Mouse (Mus musculus) thymus, adult 18-20 months (tissue): ENCODE data around the gene Phldb2.

ENCODE experiments used
- DNase-seq, 2 experiments: peaks; one replicate each; pipeline ENCODE4 v3.0.0; 2022; ENCODE audit warnings: mixed read lengths in 2 of 2

The Phldb2 gene

DNA sequence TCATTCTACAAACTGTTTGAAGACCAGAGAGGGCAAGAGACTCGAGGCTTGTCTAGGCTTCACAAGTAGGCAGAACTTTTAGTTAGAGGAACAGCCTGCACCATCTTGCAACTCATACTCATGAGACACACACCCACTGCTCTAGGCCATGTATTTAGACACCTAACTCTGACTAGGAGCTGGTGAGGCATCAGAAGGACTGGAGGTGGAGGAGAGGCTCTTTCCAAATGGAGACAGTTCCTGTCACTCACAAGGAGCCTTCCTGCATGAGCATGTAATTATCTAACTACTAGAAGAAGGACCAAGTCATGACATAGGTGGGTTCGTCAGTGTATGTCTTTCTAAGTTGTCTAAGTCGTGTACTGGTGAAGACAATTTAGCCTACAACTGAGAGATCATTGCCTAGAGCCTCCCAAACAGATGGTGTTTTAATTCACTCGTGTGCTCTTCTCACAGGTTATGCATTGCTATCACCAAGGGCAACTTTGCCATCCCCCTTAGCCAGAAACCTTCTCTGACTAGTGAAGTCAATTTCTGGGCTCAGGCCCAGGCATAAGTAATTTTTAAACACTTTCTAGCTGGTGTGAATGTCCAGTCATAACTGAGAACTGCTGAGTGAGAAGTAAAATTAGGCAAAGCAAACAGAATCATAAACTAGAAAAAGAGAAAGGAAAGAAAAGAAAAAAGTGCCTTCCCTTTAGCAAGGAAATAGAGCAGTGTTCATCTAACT lies 62.8 kb downstream of the Phldb2 start:
- no peak for DNase-seq

DNA sequence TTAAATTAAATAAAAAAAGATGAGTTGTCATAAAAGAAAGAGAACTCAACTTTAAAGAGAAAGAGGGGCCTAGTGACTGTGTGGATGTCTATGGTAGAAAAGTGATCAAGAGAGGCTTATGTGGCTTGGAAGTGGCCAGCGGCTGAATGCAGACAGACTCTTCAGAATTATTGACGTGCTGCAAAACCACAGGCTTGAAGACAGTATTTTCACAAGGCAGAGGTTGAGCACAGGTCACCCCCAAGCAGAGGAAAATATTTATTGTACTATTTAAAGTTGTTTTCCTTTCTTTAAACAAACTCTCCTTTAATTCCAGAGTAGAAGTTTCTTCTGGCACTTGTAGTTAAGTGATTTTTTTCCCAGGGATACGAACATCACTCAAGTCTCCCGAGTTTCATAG lies 63.8 kb downstream of the Phldb2 start:
- DNase-seq, result no peak

DNA sequence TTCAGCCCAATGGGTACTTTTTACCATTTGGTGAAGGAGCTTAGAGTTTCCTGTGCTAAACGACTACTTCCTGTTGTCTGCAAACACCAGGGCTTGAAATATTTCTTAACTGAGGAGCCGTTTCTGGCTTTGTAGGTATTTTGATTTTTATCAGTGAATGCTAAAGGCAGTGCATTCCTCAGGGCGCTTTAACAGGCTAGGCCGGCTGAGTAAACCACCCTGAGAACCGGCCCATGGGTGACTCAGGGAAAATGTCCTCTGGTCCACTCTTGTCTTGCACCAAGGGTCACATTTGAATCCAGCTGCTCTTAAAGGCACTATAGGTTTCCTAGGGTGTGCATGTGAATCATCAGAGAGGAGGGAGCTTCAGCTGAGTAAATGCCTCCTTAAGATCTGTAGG lies 66.8 kb downstream of the Phldb2 start:
- DNase-seq, result no peak

DNA sequence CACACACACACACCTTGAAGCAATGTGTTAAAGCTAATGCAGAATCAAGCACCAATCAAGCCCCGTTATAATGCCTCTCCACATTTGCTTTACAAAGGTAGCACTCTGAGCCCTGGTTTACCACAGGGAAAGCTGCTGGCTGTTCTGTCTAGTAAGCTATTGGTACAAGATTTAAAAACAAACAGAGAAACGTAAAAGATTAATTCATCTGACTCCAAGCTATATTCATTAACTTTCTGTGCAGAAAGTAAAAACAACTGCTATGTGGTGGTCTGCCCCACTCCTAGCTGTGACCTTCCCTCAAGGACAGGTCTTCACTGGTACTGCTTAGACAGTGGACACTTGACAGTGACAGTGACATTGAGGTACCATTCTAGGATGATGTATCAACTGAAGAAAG lies 69.2 kb downstream of the Phldb2 start:
- DNase-seq, result no peak

DNA sequence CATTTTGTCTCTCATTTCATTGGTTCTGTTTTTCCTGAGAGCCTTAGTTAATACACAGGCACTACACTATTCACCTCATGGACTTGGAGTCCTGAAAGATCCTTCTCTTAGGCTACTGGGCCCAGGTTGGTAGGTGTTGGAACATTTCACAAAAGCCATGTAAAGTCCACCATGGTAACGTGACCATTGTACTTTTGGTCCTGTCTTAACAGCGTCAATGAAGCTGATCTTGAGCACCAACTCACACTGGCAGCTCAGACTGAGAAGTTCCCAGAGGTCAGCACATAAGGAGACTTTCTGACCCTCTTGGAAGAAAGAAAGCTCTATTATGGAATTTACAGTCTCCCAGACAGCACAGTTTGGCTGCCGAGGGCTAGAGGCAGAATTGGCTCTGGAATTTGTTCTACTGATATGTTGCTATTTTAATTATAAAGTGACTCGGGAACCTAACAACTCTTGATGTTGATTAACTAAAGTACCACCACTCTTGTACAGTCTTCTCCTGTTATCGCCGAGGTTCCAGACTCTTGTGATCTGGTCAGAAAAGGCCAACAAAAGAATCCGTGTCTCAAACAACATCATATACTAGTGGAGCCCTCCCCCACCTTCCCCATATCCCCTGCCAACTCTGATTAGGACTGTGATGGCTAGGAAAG lies 72.1 kb downstream of the Phldb2 start:
- DNase-seq, result no peak

DNA sequence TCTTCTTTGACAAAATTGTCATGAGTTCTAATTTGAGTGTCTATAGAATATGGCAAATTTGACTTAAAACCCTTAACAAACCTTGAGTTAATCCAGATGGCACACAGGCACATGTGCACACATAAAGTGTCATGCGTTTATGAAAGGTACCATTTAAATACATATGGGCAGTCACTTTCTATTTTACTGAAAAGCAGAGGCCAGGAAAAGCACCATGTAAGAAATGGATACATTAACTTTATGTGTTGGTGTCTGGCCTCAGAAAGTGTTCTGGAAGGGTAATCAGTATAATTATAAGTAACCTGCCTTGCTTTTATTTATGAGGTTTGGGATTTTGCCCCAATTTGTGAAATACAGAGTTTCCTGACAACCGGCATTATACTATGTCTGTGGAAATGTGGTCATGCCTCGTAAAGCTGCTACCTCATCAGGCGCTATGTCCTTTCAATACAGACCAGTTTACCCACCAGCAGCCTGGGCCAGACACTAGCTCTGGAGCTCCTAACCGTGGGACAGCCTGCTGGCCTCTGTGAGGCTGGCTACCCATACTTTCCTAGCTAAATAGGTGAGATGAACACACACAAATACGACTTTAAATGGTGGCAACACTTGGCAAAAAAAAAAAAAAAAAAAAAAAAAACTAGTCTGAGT lies 73.2 kb downstream of the Phldb2 start:
- no peak for DNase-seq

DNA sequence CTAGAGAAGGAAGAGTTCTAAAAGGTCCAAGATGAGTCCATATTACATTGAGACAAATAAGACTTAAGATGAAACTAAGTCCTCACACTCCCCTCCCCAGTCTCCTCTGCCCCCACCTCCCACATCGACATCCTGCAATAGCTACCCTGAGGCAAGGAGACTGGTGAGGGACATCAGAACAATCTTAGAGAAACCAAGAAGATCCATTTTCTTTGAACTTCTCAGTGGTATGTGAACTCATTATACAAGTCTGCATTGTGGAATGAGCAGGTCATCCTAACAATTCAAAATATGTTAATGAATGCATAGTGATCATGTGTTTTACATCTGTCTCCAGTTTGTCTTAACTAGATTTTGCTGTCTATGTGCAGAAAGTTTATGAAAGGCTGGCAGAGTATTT lies 75.7 kb downstream of the Phldb2 start:
- no peak for DNase-seq

DNA sequence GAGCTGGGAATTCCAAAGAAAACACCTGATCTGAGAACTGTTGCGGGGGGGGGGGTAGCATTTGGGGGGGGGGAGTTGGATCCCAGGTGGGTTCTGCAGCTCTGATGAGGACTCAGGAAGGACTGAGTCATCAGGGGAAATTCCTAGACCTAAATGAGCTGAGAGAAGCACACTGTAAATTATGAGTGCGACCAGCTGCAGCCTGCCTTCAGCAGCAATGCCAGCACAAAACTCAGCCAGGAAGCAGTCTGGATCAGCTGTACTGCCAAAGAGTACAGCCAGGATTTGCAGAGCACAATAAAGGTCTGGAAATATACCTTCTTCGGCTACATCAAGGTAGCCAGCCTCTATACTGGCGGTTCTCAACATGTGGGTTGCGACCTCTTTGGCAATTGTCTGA lies 76.2 kb downstream of the Phldb2 start:
- no peak for DNase-seq

- DNase-seq, result no peak
Measured at GRCm38 (mm10) chr16:45873397-45873796, 80.0 kb downstream of the Phldb2 start.

GRCm38 (mm10) chr16:45871286-45871976 lies 82.0 kb downstream of the Phldb2 start:
- DNase-seq, result no peak

DNA sequence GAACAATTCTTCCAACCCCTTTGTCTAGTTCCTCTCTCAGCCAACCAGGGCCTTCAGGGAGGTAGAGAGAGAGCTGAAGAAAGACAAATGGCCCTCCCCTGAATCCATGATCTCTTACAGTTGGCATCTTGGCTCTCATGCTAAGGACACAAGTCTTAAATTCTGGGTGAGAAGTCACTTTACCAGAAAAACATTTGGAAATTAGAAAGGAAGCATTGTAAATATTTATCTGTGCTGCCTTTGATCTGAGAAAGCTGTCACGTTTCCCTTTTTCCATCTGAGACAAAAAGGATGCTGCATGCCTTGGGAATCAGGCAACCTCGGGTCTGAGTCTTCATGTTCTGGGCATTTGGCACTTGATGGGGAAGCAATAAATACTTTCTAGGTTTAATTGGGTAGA lies 82.7 kb downstream of the Phldb2 start:
- no peak for DNase-seq

DNA sequence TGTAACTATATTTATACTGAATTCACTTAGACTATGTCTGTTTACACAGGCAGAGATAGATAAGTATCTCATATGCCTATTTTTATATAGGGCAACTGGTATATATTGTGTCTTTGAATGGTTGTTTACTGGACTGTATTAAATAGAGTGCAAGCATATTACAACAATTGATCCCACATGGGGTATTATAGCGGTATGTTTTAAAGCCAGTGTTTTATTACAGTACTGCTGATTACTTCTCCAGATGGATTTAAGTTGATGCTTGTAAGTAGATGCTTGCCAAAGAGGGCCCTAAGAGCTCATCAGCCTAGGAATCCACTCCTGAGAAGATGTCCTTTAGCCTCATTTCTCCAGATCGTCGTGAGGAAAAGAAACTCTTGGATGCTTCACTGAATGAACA lies 84.4 kb downstream of the Phldb2 start:
- DNase-seq, result no peak

DNA sequence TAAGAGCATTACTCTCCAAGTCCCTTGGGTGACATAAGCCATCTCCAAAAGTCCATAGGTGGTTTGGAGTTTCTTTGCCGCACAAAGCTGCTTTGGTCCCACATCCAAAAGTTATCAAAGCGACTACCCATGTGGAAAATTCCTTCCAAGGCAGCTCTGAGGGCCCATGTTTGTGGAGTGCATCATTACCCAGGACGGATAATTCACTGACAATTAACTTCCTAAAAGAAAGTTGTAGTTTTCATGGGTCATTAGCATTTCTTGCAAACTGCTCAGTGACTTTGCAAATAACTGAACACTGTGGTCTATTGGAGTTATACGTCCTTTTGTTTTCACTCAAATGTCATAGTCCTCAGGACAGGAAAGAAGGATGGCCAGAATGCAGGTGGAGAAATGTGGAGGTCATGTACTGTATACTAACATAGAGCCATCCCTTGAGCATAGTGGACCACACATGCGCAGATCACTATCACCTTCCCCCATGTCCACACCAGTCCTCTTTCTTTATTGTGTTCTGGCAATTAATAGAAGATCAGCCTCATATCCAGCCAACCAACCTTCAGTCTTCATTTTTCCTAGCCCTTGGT lies 96.0 kb downstream of the Phldb2 start:
- no peak for DNase-seq

- DNase-seq, result no peak
Measured at GRCm38 (mm10) chr16:45854499-45854898, 98.9 kb downstream of the Phldb2 start.

- DNase-seq, result no peak
Measured at GRCm38 (mm10) chr16:45849045-45849444, 104.4 kb downstream of the Phldb2 start.

DNA sequence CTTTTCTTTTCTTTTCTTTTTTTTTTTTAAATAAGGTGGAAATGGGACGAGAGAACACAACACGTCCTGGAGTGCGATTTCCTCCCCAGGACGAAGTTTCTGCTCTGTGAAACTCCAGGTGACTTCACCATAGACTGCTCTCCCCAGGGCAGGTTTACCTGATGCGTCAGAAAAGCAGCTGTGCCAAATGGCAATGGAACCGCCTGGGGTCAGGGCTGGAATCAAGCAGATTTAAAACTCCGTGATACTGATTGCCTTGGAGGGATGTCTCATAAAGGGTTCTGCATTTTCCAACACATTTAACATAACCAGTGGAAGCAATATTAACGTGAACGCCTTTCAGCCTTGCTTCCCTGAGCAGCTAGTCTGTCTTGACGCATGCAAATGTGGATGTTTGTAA lies 108.5 kb downstream of the Phldb2 start:
- no peak for DNase-seq

GRCm38 (mm10) chr16:45844049-45844780 lies 109.2 kb downstream of the Phldb2 start:
- DNase-seq, result peak; percentile 15 to 21

DNA sequence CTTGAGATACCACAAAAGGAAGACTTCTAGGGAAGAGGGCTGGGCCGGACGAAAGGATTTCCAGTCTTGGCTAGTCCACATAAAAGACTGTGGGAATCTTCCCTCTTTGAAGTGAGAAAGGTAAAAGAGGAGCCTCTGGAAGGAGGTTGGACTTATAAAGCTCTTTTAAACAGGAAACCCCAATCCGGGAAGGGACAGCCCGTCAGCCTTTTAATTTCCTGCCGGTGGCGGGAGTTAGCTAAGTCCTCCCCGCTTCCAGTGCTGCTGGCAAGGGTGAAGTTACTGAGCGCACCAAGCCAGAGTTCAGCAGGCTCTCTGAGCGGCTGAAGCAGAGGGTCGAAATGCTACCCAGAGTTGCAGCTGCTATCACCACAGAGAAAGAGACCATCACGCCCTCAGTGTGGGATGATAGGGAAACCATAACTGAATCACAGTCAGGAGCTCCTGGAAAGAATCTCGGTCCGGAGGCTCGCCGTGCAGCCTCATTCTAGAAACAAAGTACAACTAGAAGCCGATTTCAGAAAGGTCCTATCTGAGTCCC lies 110.0 kb downstream of the Phldb2 start:
- no peak for DNase-seq

DNA sequence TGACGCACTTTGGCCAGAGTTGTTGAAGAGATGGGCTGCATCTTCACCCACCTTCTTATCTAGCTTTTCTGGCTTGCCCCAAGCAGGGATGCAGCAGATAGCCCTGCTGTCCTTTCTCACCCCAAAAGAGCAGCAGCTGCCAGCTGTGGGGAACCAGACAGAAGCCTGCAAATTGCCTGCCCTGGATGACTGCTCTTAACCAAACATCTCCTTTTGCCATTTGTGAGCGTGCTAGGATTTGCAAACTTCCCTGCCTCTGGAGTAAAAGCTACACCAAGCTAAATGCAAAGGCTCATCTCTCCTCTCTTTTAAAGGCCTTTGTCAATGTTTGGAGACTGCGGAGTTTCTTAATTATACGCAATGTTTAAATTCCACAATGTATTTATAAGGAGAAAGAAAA lies 111.0 kb downstream of the Phldb2 start:
- no peak for DNase-seq

GRCm38 (mm10) chr16:45841806-45842205 lies 111.6 kb downstream of the Phldb2 start:
- DNase-seq, result no peak

GRCm38 (mm10) chr16:45841016-45841415 lies 112.4 kb downstream of the Phldb2 start:
- no peak for DNase-seq
